Mouse (Mus musculus): Measurements from ENCODE around the gene Dcst1.

Dcst1 gene

DNA sequence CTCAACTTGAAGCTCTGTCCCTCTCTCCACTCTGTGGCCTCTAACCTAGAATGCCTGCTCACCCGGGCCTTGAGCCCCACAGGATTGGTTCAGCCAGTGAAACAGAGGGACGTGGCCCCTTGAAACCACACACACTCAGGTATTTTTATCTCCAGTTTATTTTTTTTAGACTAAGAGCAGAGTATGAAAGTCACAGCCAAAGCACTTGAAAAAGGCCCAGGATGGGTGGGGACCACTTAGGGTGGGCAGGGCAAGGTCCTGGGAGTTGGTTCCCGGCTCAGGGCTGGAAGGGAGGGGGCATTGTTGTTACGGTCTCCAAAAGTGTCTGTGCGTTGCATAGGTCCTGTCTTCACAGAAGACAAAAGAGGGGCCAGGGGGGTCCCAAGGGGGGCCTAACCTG, 50.7 kb downstream of the Dcst1 start:
- in situ Hi-C loops (cut with MboI): no loop called here

DNA sequence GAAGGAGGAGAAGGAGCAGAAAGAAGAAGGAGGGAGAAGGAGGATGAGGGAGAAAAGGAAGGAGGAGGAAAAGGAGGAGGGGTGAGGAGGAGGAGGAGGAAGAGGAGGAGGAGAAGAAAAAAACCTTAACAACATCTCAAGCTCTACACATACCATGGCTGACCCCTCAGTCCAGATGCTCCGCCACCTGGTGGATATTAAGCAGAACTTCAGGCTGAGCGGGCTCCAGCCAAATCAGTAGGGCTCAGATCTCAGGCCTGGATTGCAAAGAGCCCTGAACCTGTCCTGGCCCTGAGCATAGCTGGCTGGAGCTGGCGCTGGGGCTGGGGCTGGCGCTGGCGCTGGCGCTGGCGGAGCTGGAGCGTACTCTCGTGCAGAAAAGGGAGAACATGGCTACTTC, 57.0 kb downstream of the Dcst1 start:
- in situ Hi-C loops (cut with MboI): no loop called here

DNA sequence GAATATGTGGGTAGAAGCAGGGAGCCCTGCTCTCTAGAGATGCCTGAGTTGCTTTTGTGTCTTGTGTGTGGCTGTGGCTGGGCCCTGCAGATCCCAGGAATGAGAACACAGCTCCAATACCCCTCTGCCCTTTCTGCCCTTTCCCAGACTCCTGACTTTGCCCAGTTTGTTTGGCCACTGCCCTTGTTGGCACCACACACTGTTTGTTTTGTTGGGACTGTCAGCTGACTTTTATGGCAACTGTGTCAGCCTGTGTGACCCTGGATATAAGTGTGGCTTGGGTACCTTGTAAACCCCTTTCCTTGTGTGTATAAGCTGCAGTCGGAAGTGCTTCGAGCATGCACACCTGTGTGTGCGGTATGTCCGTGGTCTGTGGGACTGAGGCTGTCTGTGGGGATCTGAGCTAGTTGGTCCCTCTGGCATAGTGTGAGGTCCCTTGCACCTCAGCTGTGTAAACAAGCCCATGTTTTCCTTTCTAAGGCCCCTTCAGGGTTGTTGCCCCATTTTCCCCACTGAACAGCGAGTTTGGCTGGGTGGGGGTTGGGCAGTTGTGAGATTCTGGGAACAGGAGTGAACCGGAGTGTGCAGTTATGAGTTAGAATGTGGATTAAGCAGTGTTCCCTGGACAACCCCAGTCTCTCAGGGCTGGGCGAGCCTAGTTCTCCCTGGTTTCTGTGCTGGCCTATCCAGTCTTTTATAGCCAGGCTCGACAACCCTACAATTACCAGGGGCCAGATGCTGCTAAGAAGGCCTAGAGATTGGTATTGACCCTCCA, 59.3 kb downstream of the Dcst1 start:
- in situ Hi-C loops (cut with MboI): no loop called here

DNA sequence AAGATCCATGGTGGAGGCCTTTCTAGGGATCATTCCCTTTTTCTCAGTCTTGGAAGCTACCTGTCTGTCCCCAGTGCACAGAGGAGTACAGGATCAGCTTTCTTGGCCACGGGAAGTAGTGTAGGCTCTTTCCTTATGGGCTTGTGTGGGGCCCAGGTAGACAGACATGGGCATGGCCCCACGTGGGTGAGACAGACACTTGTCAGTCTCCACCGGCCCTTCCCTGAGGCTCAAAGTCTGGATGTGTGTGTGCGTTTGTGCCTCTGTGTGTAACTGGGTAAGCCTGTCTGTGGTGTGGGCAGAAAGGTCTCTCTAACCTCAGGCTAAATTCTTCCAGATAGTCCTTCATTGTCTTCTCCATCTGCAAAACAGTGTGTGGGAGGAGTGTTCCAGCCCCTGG, 59.9 kb downstream of the Dcst1 start:
- in situ Hi-C loops (cut with MboI): no loop called here

DNA sequence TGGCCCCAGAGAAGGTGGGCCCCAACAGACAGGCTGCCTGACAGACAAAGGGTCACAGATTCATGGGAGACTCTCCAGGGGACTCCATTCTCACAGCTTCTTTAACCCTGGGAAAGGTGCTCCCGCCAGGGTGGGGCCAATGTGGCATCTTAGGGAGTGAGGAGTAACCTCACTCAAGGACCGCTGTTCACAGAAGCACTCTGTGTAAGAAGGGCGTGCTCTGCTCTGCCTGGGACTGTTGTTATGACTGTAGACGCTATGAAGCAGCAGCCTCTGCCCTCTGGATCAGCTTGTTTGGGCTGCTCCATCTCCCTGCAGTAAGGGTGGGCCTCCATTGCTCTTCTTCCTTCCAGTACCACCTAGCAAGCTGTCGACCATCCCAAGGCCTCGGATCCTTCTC, 60.6 kb downstream of the Dcst1 start:
- in situ Hi-C loops (cut with MboI): no loop called here

DNA sequence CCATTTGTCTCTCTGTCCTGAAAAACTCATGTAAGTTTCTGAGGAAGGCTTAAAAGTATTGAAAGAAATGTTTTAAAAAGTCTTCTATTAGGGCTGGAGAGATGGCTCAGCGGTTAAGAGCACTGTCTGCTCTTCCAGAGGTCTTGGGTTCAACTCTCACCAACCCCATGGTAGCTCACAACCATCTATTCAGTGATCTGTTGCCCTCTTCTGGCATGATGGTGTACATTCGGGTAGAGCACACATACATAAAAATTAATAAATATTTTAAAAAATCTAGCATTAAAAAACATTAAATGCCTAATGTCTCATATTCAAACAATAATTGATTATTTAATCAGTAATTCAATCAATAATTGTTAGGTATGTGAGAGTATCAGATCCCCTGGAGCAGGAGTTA, 64.5 kb downstream of the Dcst1 start:
- in situ Hi-C loops (cut with MboI): no loop called here

All from mature B cell (primary cell).